Mouse (Mus musculus): Measurements from ENCODE around the gene Slf2.

DNA sequence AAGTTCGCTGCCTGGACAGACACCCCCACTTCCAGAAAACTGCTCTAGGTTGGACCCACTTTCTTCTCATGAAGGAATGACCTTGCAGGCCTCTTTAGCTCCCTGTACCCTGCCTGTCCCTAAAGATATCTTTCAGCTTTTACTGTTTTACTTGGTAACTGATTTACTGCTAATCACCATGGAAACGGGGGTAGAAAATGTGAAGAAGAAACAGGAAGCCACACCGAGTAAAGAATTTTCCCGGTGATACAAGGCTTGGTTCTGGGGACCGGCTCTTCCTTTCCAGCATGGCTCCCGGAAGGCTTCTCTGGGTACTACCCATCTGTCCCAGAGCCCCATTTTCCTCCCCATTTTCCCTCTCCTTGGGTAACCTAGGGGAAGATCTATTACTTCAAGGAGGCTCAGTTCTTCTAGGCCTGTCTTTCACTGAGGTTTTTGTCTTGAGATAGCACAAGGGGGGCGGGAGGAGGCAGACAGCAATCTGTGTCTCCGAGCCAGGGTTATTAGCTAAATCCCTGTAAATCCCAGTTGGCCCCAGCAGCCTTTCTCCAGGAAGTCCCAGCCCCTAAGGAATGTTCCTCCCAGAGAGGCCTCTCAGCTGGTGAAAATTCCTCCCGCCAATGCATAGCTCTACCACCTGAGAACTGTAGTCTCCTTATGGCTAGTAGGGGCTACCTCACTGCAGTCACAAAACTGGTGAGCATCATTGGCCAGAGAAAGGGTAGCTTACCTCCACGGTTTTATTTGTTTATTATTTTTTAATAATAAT lies 16.3 kb upstream of the Slf2 start:
- TF ChIP-seq MYOD1 (IDR thresholded peaks at IDR 0.05; ENCODE audit: control insufficient read depth in 1 of 3, insufficient read length in 2 of 3, low read depth in 2 of 3), result no peak
- TF ChIP-seq POLR2A (IDR thresholded peaks at IDR 0.05; ENCODE audit: insufficient read length, low read depth), result no peak
- TF ChIP-seq REST (IDR thresholded peaks at IDR 0.05; ENCODE audit: insufficient read depth, insufficient read length), result no peak
